Mouse (Mus musculus): ENCODE data around the gene Syvn1. TPM values are rescaled to one million over a fixed set of nuclear protein-coding genes. Genes with fewer than 3 reads are reported as not detected.
"Not testable (repeated sequence)": the region's sequence is repeated elsewhere in the genome, so short reads cannot be mapped to it uniquely, and the experiment has no call there.

Syvn1 gene
- polyA plus RNA-seq, 1 experiment: 77.1 TPM

DNA sequence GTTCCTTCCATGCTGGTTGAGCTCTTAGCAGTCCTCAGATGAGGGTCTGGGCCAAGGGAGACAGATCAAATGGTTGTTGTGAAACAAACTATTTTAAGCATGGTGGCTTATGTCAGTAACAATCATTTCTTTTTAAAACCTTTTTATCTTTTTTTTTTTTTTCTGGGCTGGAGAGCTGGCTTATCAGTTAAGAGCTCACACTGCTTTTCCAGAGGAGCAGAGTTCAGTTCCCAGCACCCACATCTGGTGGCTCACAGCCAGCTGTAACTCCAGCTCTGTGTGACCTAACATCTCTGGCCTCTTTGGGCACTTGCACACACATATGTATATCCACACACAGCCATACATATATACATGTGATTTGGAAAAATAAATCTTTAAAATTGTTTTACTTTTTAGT lies 8.7 kb upstream of the Syvn1 start:
- no peak overlapping the region for H3K27ac ChIP-seq (ENCODE audit: control insufficient read depth, insufficient read depth, low read length)
- H3K4me1 ChIP-seq (replicated peaks; ENCODE audit: control insufficient read depth, insufficient read depth, low read length): no peaks in the 10 kb centered on the region
- H3K36me3 ChIP-seq (ENCODE audit: control insufficient read depth, insufficient read depth, low read length): no peaks in the 10 kb centered on the region
- H3K27me3 ChIP-seq (ENCODE audit: control insufficient read depth, insufficient read depth, low read length): no peaks in the 10 kb centered on the region
- DNase-seq: no peak
- TF ChIP-seq CTCF (IDR thresholded peaks at IDR 0.05; ENCODE audit: borderline replicate concordance, control insufficient read depth, extremely low read depth, insufficient read depth, low read length, poor library complexity): no peak
- no peak for TF ChIP-seq POLR2A (IDR thresholded peaks at IDR 0.05; ENCODE audit: control insufficient read depth, extremely low read depth, insufficient read depth, low read length, poor library complexity)
- H3K4me3 ChIP-seq (ENCODE audit: control insufficient read depth, insufficient read depth, low read length): no peak overlapping the region

DNA sequence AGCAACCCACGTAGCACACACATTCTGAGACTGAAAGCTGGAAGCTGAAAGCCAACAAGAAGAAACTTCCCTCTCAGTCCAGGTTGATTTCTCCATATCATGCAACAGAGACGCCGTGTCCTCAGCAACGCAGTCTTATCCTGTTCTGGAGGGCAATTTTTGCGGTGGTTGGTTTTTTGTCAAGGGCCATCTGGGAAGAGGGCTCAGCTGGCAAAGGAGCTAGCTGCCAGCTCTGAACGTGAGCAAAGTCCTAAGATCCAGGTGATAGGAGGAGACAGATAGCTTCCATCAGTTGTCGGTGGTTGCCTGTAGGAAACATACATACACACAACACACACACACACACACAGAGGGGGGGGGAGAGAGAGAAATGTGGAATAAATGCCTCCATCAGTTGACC lies 8.1 kb upstream of the Syvn1 start:
- H3K36me3 ChIP-seq (ENCODE audit: control insufficient read depth, insufficient read depth, low read length): no peaks in the 10 kb centered on the region
- H3K27me3 ChIP-seq (ENCODE audit: control insufficient read depth, insufficient read depth, low read length): no peaks in the 10 kb centered on the region
- TF ChIP-seq CTCF (IDR thresholded peaks at IDR 0.05; ENCODE audit: borderline replicate concordance, control insufficient read depth, extremely low read depth, insufficient read depth, low read length, poor library complexity): no peak
- no peak for TF ChIP-seq POLR2A (IDR thresholded peaks at IDR 0.05; ENCODE audit: control insufficient read depth, extremely low read depth, insufficient read depth, low read length, poor library complexity)
- 87% methylated on average over 7 of the region's 7 CpGs for WGBS
- H3K4me3 ChIP-seq (ENCODE audit: control insufficient read depth, insufficient read depth, low read length): no peak overlapping the region
- no peaks in the 10 kb centered on the region for H3K4me1 ChIP-seq (replicated peaks; ENCODE audit: control insufficient read depth, insufficient read depth, low read length)
- DNase-seq: no peak
- no peak overlapping the region for H3K27ac ChIP-seq (ENCODE audit: control insufficient read depth, insufficient read depth, low read length)

DNA sequence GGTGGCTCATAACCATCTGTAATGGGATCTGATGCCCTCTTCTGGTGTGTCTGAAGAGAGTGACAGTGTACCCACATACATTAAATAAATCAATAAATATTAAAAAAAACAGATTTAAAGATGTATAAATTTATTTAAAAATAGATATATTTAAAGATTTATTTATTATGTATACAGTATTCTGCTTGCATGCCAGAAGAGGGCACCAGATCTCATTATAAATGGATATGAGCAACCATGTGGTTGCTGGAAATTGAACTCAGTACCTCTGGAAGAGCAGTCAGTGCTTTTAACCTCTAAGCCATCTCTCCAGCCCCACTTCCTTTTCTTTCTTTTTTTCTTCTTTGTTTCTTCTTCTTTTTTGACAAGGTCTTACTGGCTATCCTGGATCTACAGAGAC lies 6.4 kb upstream of the Syvn1 start:
- H3K4me1 ChIP-seq (replicated peaks; ENCODE audit: control insufficient read depth, insufficient read depth, low read length): peaks cover under 1% of the 10 kb centered on the region
- H3K27ac ChIP-seq (ENCODE audit: control insufficient read depth, insufficient read depth, low read length): no peak overlapping the region
- DNase-seq: no peak
- no peaks in the 10 kb centered on the region for H3K36me3 ChIP-seq (ENCODE audit: control insufficient read depth, insufficient read depth, low read length)
- TF ChIP-seq POLR2A (IDR thresholded peaks at IDR 0.05; ENCODE audit: control insufficient read depth, extremely low read depth, insufficient read depth, low read length, poor library complexity): no peak
- TF ChIP-seq CTCF (IDR thresholded peaks at IDR 0.05; ENCODE audit: borderline replicate concordance, control insufficient read depth, extremely low read depth, insufficient read depth, low read length, poor library complexity): no peak
- no peak overlapping the region for H3K4me3 ChIP-seq (ENCODE audit: control insufficient read depth, insufficient read depth, low read length)
- H3K27me3 ChIP-seq (ENCODE audit: control insufficient read depth, insufficient read depth, low read length): no peaks in the 10 kb centered on the region

DNA sequence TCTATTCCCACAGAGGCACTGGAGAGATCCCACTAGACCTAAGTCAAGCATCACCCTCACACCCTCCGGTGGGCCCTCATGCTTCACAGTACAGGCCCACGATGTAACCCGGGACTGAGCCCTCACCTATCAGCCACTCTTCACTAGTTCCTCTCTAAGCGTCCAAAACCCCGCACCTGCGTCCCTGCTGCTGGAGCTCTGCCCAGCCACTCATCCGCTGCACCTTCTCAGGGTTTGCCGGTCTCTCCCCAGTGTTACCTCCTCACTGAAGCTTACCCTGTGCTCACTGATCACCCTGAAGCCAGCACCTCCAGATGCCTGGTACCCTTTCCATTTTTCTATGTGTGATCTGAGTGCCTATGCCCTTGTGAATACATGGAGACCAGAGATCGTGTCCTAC lies 4.1 kb upstream of the Syvn1 start:
- Histone ChIP-seq H3K4me3 (ENCODE audit: control insufficient read depth, insufficient read depth, low read length) (no peak overlapping the region), H3K27me3 (ENCODE audit: control insufficient read depth, insufficient read depth, low read length) (no peaks in the 10 kb centered on the region), H3K27ac (ENCODE audit: control insufficient read depth, insufficient read depth, low read length) (no peak overlapping the region), H3K4me1 (replicated peaks; ENCODE audit: control insufficient read depth, insufficient read depth, low read length) (peaks cover 3% of the 10 kb centered on the region), H3K36me3 (ENCODE audit: control insufficient read depth, insufficient read depth, low read length) (no peaks in the 10 kb centered on the region)
- WGBS: 88% methylated on average over 9 of the region's 9 CpGs
- TF ChIP-seq POLR2A (IDR thresholded peaks at IDR 0.05; ENCODE audit: control insufficient read depth, extremely low read depth, insufficient read depth, low read length, poor library complexity): no peak
- TF ChIP-seq CTCF (IDR thresholded peaks at IDR 0.05; ENCODE audit: borderline replicate concordance, control insufficient read depth, extremely low read depth, insufficient read depth, low read length, poor library complexity): no peak
- no peak for DNase-seq

DNA sequence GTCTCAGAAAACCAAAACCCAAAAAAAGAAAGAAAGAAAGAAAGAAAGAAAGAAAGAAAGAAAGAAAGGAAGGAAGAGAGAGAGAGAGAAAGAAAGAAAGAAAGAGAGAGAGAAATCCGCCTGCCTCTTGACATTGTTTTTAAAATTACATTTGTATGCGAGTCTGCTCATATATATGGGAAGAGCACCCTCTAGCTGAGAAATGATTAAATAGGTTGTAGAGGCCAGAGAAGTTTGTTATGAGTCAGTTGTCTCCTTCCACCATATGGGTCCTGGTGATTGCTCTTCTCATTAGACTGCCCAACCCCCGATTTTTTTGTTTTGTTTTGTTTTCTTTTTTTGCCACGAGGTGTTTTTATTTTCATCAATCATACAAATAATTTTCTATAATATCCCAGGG lies 2.3 kb upstream of the Syvn1 start:
- not testable (repeated sequence) for H3K4me3 ChIP-seq (ENCODE audit: control insufficient read depth, insufficient read depth, low read length); H3K27ac ChIP-seq (ENCODE audit: control insufficient read depth, insufficient read depth, low read length); H3K27me3 ChIP-seq (ENCODE audit: control insufficient read depth, insufficient read depth, low read length); DNase-seq; H3K36me3 ChIP-seq (ENCODE audit: control insufficient read depth, insufficient read depth, low read length)
- H3K4me1 ChIP-seq (replicated peaks; ENCODE audit: control insufficient read depth, insufficient read depth, low read length): peaks cover 14% of the 10 kb centered on the region
- WGBS: 32% methylated on average over 4 of the region's 4 CpGs

DNA sequence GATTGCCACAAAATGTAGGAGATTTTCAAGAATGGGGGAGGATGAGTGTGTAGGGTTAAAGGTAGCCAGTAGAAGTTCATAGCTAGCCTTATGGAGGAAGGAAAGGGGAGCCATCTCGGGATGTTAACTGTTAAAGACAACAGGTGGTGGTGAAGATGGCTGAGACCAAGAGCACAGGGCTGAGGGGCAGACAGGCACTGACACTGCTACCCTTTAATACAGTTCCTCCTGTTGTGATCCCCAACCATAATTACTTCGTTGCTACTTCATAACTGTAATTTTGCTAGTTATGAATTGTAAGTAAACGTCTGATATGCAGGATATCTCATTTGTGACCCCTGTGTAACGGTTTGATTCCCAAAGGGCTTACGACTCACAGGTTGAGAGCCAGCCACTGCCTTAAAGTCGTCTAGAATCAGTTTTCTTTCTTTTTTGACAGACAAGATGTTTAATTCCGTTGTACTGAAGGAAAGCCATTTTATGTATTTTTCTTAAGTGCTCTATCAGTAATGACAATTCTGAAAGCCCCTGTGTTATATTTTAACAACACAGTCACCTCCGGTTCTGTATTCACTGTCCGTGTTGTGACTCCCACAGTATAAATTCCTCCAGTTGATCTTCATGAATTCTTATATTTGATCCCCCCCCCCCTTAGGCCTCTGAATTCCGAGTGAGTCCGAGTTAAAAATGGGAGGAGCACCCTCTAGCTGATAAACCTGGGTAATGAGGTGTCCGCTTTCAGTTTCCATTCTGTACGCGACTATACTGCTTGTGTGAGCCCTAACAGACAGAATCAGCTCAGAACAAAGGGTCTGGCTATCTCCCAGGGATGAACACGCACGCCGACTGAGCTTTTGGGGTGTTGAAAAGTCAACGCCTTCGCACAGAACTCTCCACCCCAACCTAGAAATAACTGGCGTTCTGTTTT lies 746 bp upstream of the Syvn1 start:
- no peak for DNase-seq
- H3K4me1 ChIP-seq (replicated peaks; ENCODE audit: control insufficient read depth, insufficient read depth, low read length): peaks cover 14% of the 10 kb centered on the region
- H3K27me3 ChIP-seq (ENCODE audit: control insufficient read depth, insufficient read depth, low read length): no peaks in the 10 kb centered on the region
- H3K27ac ChIP-seq (ENCODE audit: control insufficient read depth, insufficient read depth, low read length): peak overlapping the region; percentile 92
- no peak for TF ChIP-seq CTCF (IDR thresholded peaks at IDR 0.05; ENCODE audit: borderline replicate concordance, control insufficient read depth, extremely low read depth, insufficient read depth, low read length, poor library complexity)
- no peak for TF ChIP-seq POLR2A (IDR thresholded peaks at IDR 0.05; ENCODE audit: control insufficient read depth, extremely low read depth, insufficient read depth, low read length, poor library complexity)
- H3K36me3 ChIP-seq (ENCODE audit: control insufficient read depth, insufficient read depth, low read length): peaks cover 15% of the 10 kb centered on the region
- peak overlapping the region; percentile 65 for H3K4me3 ChIP-seq (ENCODE audit: control insufficient read depth, insufficient read depth, low read length)
- WGBS: 9% methylated on average over 20 of the region's 20 CpGs
